Mouse (Mus musculus): ENCODE data around the gene Spag6.

The Spag6 gene

DNA sequence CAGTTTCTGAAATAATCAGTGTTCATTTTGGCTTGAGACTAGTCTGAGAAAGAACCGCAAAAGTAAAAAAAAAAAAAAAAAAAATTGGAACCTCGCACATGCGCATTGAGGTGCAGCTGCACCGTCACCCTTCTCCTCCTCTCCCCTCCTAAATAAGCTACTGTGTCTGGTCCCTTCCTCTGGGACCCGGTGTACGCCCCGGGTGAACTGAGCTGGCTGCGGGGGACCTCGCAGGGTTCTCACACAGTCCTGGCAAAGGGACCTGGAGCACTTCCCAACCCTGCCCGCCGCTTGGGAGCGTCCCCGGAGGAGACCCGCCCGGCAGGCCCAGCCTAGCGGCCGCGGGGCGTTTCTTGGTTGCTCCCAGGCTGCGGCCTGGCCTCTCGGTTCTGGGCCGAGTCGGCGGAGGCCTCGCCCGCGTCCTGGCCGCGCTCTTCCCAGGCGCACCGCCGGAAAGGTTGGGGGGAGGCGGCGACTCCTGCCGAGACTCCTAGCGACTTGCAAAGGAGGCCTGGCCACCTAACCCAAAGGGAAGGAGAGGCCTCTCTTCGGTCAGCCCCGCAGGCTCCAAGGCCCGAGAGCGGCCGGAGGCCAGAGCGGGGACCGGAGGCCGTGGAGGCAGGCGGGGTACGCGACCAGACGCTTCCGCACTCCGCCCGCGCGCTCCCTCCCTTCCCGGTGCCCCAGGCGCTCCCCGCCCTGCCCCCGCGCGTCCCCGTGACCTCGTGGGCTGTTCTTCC, at the start of gene Spag6:
Gene Spag6, plus strand, starts transcription at position 162 of the 740 bp plus-strand sequence.
- peak; percentile 79 for DNase-seq (ENCODE audit: low spot score)

DNA sequence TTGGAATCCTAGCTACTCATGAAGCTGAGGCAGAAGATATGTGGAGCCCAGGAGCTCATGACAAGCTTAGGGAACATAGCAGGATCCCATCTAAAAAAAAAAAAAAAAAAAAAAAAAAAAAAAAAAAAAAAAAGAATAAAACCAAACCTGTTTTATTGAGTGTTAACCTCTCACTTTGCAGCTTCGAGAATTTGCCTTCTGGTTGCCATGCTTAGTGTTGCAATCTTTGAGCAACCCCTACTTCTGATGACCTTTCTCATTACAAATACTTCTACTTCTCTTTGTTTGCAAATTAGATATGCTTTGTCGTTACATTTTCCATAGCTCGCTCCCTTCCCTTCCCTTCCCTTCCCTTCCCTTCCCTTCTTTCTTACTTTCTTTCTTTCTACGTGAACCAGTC, 45.3 kb upstream of the Spag6 start:
- DNase-seq (ENCODE audit: low spot score): no peak

DNA sequence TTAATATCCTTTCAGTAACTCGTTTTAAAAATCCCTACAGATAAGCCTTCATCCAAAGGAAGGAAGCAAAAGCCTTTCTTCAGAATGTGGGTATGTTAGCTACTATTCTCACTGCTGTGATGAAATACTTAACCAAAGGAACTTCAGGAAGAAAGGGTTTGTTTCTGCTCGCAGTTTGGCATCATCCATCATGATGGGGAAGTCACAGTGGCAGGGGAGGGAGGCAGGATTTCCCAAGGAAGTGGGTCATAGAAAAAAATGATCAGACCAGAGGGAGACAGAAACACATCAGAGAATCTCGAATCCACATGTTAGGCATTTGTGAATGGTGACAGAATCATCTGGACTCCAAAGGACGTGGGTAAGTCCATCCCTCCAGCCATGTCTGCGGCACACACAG, 39.0 kb upstream of the Spag6 start:
- no peak for DNase-seq (ENCODE audit: low spot score)

DNA sequence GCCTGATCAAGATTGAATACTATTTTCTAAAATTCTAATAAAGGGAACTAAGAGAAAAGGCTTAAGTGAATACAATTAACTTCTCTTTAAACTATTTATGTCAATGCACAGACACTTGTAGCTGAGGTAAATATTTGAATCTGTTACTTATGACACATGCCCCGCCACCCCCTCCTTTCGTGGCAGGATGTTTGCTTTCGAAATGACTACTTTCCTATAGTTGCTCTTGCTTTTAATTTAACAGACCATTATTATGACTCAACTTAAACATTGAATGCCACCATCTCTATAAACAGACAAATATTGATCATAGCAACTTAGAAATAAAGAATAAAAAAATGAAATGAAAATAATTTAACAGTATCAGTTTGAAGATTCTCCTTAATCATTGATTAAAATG, 29.8 kb upstream of the Spag6 start:
- no peak for DNase-seq (ENCODE audit: low spot score)

DNA sequence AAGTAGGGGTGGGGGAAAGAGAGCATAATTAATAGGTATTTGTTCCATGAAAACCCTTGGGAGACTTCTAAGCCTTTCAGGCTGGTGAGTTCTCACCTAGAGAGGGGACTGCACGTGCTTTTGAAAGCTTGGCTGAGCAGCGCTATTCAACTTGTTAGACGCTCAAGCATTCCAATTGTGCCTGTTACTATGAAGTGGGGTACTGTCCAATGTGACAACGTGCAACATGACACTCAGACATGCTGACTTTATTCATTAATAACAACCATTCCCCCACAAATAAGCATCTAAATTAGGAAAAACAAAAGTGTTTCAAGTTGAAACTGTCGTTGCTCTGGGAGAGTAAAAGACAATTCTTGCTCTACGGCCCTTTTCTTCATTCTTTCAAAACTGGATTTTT, 22.8 kb upstream of the Spag6 start:
- DNase-seq (ENCODE audit: low spot score): no peak

DNA sequence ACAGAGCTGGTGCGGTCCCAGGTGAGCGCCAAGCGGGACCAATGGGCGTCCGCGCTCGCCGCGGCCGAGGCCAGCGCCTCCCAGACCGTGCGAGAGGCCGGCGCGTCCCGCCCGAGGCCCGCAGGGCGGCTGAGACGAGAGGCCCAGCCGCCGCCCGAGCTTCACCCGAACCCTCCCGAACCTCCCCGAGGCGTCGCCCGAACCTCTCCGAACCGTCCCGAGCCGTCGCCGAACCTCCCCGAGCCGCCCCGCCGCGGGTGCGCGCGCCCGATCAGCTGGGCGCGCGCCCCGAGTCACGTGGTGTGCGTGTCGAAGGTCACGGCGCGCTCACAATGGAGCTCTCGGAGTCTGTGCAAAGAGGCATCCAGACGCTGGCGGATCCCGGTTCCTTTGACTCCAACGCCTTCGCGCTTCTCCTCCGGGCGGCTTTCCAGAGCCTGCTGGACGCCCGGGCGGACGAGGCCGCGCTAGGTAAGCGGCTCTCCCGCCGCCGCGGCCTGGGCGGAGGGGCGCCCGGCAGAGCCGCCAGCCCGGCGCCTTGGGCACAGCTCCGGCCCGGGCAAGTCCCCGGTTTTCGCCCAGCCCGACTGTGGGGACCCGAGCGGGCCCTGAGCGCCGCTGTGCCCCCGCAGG, 21.6 kb upstream of the Spag6 start, which contains the start of gene Commd3:
Gene Commd3, plus strand, starts transcription at position 252 of the 633 bp plus-strand sequence.
- peak; percentile 96 for DNase-seq (ENCODE audit: low spot score)

DNA sequence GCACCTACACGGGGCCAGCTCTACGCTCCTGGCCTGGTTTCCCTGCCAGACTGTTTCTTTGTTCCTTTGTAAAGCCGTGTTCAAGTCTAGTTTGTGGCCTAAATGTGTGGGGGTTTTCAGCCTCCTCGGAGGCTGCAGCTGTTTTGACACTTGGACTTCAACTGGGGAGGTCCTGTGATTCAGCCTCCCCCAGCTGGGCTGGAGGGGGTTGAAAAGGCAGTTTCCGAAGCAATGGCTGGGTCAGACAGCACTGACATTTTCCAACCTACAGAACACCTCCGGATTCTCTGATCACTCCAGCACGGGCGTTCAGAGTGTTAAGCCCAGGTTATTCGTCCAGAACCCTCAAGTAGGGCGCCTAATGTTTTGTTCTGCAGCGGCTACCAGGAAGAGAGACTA, 21.1 kb upstream of the Spag6 start:
- no peak for DNase-seq (ENCODE audit: low spot score)

DNA sequence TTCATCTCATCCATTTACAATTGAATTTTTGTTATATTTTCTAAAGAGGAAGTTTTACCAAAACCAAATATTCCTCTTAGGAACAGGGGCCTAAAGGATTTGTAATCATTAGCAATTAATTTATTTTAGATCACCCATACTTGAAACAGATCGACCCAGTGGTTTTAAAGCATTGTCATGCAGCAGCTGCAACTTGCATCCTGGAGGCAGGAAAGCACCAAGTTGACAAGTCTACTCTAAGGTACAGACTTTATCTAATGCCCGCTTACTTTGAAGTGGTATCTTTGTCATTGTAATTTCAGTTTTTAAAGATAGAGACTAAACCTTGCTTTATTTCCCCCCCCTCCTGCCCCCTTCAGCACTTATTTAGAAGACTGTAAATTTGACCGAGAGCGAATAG, 20.1 kb upstream of the Spag6 start:
- no peak for DNase-seq (ENCODE audit: low spot score)

DNA sequence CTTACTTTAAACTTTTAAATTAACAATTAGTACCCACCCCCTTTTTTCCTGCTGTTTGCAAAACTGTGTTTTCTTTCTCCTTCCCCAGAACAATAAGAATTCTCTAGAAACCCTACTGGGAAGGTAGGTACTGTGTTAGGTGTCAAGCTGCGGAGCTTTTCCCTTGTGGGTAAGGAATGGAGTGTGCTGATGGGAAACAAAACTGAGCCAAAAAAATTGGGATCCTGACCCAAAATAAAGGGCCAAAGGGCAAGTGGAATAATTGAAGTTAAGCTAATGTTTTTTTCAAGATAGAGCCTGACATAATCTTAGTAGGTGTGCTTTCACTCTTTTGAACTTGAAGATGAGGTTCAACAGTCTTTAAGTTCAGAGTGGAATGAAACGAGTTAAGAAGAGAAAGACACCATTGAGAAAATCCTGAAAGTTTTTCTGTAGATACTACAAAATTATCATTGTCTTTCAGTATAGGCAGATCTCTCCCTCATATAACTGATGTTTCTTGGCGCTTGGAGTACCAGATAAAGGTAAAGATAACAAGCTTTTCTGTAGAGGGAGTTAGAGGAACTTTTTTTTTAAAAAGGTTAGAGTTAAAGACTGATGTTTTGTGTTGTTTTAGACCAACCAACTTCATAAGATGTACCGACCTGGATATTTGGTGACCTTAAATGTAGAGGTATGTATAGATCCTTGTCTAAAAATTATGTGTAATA, 19.5 kb upstream of the Spag6 start:
- no peak for DNase-seq (ENCODE audit: low spot score)

DNA sequence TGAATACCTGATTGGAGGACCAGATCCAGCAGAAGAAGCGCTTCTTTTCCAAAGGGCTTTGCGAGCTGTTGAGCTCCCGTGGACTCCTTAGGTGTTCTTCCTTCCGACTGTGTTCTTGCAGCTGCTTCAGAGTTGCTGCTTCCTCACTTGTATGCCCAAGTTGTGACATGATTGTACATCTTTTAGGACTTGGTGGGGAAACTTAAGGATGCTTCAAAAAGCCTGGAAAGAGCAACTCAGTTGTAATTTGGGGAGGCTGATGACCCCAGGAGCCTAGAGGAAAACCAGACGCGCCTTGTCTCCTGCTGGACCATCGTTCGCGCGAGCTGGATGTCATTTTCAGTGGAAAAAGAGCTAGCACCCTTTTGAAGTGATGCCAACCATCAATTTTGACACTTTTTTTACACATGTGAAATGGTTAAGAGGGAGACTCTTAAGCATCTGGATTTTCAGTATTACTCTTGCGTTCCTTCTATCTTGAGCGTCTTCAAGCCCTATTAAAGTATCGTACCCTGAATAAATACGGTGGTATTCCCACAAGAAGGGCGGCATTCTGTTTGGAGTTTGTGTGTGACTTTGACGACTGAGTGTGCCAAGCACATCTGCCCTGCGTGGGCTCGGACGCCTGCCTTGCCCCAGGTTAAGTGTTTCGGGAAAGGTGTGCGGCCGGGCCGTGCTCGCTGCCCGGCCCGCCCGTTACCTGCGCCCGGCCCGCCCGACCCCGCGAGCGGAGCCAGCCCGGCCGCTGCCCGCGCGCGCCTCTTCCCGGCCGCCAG, 18.0 kb upstream of the Spag6 start:
- no peak for DNase-seq (ENCODE audit: low spot score)

DNA sequence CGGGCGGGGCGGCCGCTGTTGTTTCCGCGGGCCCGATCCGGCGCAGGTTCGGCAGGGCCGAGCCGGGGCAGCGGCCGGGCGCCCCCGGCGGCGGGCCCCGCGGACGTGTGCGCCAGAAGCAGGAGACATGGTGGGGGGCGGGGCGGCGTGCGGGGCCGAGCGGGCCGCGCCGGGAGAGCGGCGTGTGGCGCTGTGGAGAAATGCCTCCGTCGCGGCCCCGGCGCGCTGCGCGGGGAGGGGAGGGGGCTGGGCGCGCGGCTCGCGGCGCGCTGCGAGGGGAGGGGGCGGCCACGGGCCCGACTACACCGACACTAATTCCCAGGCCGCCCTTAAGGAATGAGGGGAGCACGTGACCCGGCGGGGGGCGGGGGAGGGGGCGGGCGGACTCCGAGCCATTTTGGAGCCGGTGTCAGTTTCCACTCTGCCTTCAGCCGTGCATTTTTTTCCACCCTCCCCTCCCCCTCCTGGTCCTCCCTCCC, 17.3 kb upstream of the Spag6 start:
- DNase-seq (ENCODE audit: low spot score): peak; percentile 82

DNA sequence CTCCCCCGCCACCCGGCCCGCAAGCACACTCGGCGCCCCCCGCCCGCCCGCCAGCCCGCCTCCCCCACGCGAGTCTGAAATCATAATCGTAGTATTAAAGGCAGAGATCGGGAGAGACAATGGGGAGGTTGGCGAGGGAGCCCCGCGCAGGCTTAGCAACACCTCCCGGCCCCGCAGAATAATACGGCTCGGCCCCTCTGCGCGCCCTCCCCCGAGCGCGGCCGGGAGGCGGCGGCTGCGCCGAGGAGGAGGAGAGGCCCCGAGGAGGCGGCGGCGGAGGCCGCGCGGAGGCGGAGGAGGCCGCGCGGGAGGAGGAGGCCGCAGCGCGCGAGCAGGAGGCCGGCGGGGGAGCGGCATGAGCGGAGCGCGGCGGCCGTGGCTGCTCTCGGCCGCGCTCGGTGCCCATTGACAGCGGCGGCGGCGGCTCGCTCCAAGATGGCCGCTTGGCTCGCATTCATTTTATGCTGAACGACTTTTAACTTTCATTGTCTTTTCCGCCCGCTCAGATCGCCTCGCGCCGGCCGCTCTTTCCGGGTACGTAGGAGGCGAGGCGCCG, 16.8 kb upstream of the Spag6 start, which contains the start of gene Bmi1:
Gene Bmi1, plus strand, starts transcription at position 83 of the 556 bp plus-strand sequence.
- DNase-seq (ENCODE audit: low spot score): peak; percentile 78

DNA sequence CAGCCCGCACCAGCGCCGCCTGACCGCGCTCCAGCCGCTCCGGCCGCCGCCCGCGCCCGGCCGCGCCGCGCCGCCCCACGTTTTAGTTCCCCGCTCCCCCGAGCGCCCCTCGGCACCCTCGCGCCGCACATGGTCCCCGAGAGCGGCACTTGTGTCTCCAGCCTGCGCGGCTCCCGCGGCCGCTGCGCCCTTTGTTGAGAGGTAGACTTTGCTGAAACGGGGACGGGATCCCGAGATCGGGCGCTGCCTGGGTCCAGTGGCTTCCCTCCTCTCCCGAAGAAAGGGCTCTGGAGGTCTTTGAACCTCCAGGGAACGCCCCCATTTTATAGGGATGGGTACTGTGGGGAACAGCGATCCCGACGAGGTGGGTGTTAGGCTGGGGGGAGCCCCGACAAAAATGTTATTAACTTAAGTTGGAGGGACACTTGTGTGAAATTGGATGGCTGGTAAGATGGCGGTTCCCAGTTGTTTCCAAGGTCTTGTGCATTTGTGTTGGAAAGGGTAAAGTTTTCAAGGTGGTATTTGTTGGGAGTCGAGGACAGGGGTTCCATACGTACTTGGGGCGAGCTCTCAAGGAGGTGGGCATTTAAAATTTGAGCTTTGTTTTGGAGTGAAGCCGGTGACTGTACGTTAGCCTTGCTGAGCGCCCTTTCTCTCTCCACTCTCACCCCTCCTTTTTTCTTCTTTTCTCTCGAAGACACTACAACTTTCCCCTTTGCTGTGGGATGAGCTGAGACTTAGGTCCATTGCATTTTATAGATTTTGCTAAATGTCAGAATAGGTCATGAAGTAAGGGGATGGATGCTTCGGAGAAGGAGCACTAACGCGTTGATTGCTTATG, 16.0 kb upstream of the Spag6 start:
- peak; percentile 60 for DNase-seq (ENCODE audit: low spot score)

DNA sequence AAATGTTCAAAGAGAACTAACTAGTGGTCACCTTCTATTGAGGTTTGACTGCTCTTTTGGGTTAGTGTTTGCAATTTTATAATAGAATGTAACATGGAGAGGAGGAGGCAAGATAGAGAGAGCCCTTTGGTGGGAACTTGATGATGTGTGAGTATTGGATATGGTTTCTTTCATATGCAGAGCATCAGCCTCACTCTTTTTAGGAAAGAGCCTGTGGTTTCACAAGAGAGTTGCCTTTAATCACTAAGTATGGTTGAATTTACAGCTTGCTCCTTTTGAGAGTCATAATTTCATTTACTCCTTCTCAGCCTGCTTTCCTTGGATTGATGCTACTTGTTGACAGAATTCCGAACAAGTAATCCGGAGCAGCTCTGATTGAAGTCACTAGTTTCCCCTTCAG, 14.1 kb upstream of the Spag6 start:
- no peak for DNase-seq (ENCODE audit: low spot score)

DNA sequence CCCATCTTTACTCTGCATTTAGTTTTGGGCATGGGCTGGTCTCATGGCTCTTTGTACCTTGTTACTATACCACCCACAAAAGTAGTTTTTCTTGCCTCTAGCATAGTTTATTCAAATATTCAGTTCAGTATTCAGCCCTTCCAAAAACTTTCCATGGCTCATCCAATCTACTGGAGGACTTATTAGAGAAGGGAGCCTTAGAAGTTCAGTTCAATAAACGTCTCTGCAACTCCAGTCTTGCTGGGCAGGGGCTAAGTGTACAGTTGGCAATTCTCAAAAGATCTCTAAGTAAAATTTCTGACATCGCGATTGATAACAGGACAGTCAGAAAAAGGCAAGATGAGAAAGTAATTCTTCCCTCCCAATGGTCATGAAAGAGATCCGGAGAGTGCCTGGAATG, 13.3 kb upstream of the Spag6 start:
- DNase-seq (ENCODE audit: low spot score): no peak

DNA sequence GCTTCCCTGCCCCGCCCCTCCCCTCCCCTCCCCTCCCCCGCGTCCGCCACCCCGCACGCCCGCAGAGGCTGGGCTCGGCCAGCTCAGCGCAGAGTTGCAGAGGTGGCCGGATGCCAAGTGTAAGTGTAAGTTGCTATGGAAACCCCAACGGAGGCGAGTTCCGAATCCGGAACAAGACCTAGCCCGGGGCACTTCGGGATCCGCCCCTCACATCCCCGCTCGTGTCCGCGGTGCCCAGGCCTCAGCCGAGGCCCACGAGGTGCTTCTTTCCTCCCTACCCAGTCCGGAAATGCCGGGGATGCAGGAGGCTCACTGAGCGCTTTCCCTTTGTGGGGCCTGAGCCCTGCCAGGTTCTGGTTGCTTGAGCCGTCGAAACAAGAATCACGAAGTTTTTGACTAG, 12.9 kb upstream of the Spag6 start:
- DNase-seq (ENCODE audit: low spot score): peak; percentile 52

DNA sequence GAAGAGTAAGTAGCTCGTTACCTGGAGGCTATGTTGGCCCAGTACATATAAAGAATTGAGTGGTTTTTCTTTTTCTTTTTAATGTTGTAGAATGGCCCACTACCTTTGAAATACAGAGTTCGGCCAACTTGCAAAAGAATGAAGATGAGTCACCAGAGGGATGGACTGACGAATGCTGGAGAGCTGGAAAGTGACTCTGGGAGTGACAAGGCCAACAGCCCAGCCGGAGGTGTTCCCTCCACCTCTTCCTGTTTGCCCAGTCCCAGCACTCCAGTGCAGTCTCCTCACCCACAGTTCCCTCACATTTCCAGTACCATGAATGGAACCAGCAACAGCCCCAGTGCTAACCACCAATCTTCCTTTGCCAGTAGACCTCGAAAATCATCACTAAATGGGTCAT, 9.8 kb upstream of the Spag6 start:
- no peak for DNase-seq (ENCODE audit: low spot score)

DNA sequence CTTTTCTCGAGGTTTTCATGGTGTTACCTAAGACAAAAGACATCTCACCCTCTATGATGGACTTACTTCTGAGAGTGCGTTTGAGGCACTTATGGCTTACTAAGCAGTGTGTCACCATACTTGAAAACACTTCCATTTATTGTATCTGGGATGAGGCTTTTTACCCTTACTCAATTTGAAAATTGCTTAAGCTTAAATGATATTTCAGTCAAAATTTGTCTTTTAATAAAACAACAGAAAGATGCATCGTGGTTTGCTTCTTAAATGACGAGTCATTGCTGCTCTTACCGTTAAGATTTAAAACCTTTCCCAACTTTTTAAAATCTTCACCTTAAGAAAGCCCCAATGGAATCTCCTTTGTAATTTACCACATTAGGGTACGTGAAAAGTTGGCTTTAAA, 7.4 kb upstream of the Spag6 start:
- no peak for DNase-seq (ENCODE audit: low spot score)

DNA sequence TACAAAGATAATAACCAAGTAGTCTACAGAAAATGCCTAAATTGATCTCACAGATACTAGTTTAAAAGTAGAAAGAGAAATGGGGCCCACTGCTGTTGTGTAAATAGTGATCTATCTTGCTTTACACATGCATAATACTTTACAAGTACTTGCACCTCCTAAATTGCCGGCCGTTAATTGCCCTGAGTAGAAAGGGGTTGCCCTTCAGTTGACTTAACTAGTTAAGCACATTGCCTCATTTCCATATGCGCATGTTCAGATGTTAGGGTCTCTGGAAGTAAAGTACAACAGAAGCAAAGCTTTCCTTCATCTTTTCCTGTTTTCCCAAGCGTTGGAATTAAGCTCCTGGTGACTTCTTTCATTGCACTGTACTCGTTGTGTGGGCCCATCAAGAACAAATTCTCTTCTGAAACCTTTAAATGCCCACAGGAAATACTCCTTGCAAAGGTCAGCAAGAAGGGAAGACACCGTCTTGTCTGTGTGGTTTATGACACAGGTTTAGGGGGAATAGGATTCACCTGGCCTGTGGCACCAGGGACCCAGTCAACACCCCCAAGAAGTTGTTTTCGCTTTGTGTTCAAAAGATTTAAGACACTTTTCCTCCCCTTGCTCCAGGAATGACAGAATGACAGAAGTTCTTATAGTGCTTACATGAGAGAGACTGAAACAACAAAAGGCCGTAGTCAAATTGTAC, 6.9 kb upstream of the Spag6 start:
- no peak for DNase-seq (ENCODE audit: low spot score)

DNA sequence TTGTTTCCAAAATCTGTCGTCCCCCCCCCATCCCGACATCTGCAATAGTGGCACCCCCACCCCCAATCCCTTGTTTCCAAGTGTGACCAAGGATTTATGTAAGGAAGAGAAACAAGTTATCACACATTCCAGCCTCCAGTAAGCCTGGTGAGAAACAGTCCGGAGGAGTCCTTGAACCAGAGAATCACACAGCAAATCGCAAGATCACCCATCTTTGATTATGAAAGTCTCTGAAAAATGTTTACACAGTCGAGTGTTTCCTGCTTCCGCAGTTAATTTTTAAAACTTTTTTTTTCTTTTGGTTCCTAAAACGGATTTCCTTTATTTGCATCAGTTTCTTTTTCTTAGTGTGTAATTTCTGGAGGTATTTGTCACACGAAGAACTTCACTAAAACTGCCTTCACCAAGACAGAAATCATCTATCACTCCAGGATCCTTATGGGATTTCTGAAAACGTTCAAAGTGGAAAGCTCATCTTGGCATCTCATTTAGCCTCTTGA, 6.1 kb upstream of the Spag6 start:
- DNase-seq (ENCODE audit: low spot score): no peak
